Mouse (Mus musculus) testis, postnatal 14 days (tissue): ENCODE measurements around the gene Pld2.
"Not testable (repeated sequence)": the region's sequence is repeated elsewhere in the genome, so short reads cannot be mapped to it uniquely, and the experiment has no call there.

Experiments
- DNase-seq: peaks from one replicate; pipeline ENCODE4 v3.0.0; 2021; ENCODE audit warnings: low spot score

Pld2 gene

GRCm38 (mm10) chr11:70539877-70540587 is at the start of gene Pld2:
Gene Pld2, plus strand, starts transcription at chr11:70540064.
- DNase-seq, result peak; percentile 77

- DNase-seq, result no peak
Measured at GRCm38 (mm10) chr11:70499566-70500475, 40.0 kb upstream of the Pld2 start.

DNA sequence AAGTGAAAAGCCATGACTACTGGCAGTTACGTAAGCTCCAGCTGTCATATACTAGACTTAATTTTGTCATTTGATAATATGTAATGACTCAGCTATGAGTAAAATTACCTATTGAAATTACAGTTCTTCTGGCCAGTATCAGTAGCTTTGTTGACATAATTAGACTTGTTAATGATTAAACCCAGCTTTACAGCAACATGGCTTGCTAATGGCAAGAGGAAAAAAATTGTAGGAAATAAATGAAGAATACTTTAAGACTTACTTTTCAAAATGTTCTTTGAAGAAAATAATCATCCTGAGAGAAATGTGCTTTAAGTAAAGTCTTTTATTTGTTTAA is 39.4 kb upstream of the Pld2 start:
- no peak for DNase-seq

GRCm38 (mm10) chr11:70502018-70502417 is 37.8 kb upstream of the Pld2 start:
- peak; percentile 41 for DNase-seq

DNA sequence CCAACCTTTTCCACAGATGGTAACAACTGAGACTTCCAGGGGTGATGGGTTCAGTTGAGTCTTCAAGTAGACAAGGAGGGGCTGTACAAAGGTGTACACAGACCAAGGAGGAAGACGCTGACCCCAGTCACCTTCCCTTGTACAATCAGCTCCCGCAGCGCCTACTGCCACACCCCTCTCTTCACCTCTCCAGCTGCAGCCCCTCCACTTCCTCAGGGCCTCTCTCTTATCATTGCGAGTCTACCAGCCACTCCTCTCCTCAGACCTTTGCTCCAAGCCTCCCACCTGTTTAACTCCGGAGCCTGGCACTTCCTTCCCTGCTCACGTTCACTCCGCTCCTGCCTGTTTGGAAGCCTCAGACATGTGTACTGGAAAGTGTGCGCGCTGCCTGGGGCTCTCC is 34.9 kb upstream of the Pld2 start, which contains the start of gene Tm4sf5:
Gene Tm4sf5 (plus strand): TSS at position 275 of the 400 bp plus-strand sequence.
- no peak for DNase-seq

GRCm38 (mm10) chr11:70506385-70506784 is 33.5 kb upstream of the Pld2 start:
- DNase-seq, result peak; percentile 38

GRCm38 (mm10) chr11:70506962-70507515 is 32.8 kb upstream of the Pld2 start:
- no peak for DNase-seq

GRCm38 (mm10) chr11:70509753-70510564 is 29.9 kb upstream of the Pld2 start:
- no peak for DNase-seq

DNA sequence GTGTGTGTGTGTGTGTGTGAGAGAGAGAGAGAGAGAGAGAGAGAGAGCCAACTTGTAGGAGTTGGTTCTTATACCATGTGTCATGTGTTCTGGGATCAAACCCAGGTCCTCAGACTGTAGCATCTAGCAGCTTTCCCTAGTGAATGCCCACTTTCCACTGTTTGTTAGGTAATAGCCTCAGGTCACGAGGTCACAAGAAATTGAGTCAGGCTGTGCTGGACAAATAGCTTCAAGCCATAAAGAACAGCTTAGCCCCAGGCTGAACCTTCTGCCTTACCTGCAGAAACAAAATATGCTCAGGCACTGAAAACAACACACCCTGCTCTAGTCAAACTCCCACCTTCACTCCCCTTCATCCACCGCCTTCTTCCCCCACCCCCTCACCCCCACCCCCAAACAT is 28.6 kb upstream of the Pld2 start:
- no peak for DNase-seq

GRCm38 (mm10) chr11:70511825-70512224 is 28.0 kb upstream of the Pld2 start:
- no peak for DNase-seq

- DNase-seq, result no peak
Measured at GRCm38 (mm10) chr11:70512709-70513342, 27.0 kb upstream of the Pld2 start.

- DNase-seq, result no peak
Measured at GRCm38 (mm10) chr11:70513520-70513919, 26.3 kb upstream of the Pld2 start.

GRCm38 (mm10) chr11:70514288-70514687 is 25.6 kb upstream of the Pld2 start, which contains the start of gene Vmo1:
Gene Vmo1, minus strand, starts transcription at chr11:70514616.
- DNase-seq, result no peak

- no peak for DNase-seq
Measured at GRCm38 (mm10) chr11:70516352-70516751, 23.5 kb upstream of the Pld2 start.

GRCm38 (mm10) chr11:70518436-70518835 is 21.4 kb upstream of the Pld2 start:
- no peak for DNase-seq

GRCm38 (mm10) chr11:70518923-70519322 is 20.9 kb upstream of the Pld2 start, which contains the start of gene Gltpd2:
Gene Gltpd2, plus strand, starts transcription at chr11:70519196.
- DNase-seq, result no peak

GRCm38 (mm10) chr11:70520178-70520769 is 19.6 kb upstream of the Pld2 start:
- peak; percentile 19 for DNase-seq

- not testable (repeated sequence) for DNase-seq
Measured at GRCm38 (mm10) chr11:70523306-70523989, 16.4 kb upstream of the Pld2 start.

DNA sequence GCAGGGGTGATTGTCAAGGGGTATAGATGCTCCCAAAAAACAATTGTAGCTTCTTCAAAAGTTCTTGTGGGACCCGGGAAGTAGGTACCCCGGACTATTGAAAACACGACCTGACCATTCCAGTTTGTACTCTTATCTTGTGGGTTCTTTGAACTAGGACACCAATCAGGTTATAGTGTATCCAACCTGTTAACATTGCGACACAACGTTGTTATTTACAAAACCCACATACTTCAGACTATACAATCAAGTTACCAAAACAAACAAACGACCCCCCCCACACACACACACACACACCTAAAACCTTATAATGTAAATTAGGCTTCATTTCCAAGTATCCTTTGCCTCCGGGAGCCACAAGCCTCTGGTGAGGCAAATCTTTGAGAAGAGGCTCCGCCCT is 15.1 kb upstream of the Pld2 start:
- DNase-seq, result no peak

GRCm38 (mm10) chr11:70525184-70525678 is 14.6 kb upstream of the Pld2 start, which contains the start of gene Psmb6:
Gene Psmb6, plus strand, starts transcription at chr11:70525367.
- peak; percentile 97 for DNase-seq
